Mouse (Mus musculus) E14TG2a.4 (cell line): ENCODE measurements around the gene Dpf2.

Source experiments
- H3K27me3 ChIP-seq: 2 replicates; pipeline ENCODE4 v1.6.1; 2014; ENCODE audit warnings: low read length, control low read depth; ENCODE audit not compliant: insufficient read depth
- H3K36me3 ChIP-seq: 2 replicates; pipeline ENCODE4 v1.6.1; 2014; ENCODE audit warnings: low read length, control low read depth; ENCODE audit not compliant: insufficient read depth
- H3K4me1 ChIP-seq: replicated peaks from 2 replicates; pipeline ENCODE4 v1.6.1; 2014; ENCODE audit warnings: low read depth, low read length, control low read depth
- H3K4me3 ChIP-seq: replicated peaks from 2 replicates; pipeline ENCODE4 v1.5.1; 2014; ENCODE audit warnings: mild to moderate bottlenecking, low read length
- H3K9me3 ChIP-seq: 2 replicates; pipeline ENCODE4 v1.6.1; 2014; ENCODE audit warnings: low read length, control low read depth
- CTCF ChIP-seq: conservative IDR thresholded peaks from 2 replicates; pipeline ENCODE4 v1.5.1; 2014; ENCODE audit warnings: low read length
- NANOG ChIP-seq: IDR thresholded peaks from 2 replicates; pipeline ENCODE4 v1.6.1; 2014; ENCODE audit warnings: borderline replicate concordance, low read length, mixed read lengths
- POU5F1 ChIP-seq: IDR thresholded peaks from 2 replicates; pipeline ENCODE4 v1.6.1; 2014; ENCODE audit warnings: low read length, borderline replicate concordance

Gene Dpf2

GRCm38 (mm10) chr19:5921715-5922114 is 8.9 kb upstream of the Dpf2 start:
- Histone ChIP-seq H3K27me3 (peaks cover 24% of the 10 kb centered on the region), H3K36me3 (peaks cover 11% of the 10 kb centered on the region), H3K4me1 (peaks cover 77% of the 10 kb centered on the region), H3K9me3 (no peaks in the 10 kb centered on the region), H3K4me3 (peak overlapping the region; percentile 60)
- TF ChIP-seq NANOG (no peak), POU5F1 (no peak), CTCF (no peak)

GRCm38 (mm10) chr19:5912103-5913006 is 455 bp downstream of the Dpf2 start:
- H3K4me3 ChIP-seq = peak overlapping the region; percentile 99
- no peaks in the 10 kb centered on the region for H3K27me3 ChIP-seq
- no peaks in the 10 kb centered on the region for H3K9me3 ChIP-seq
- H3K4me1 ChIP-seq = peaks cover 59% of the 10 kb centered on the region
- TF ChIP-seq NANOG (no peak), POU5F1 (no peak), CTCF (no peak)
- peaks cover 43% of the 10 kb centered on the region for H3K36me3 ChIP-seq

GRCm38 (mm10) chr19:5911430-5912102 is 1.2 kb downstream of the Dpf2 start:
- Histone ChIP-seq H3K4me1 (peaks cover 54% of the 10 kb centered on the region), H3K27me3 (no peaks in the 10 kb centered on the region), H3K36me3 (peaks cover 45% of the 10 kb centered on the region), H3K9me3 (no peaks in the 10 kb centered on the region), H3K4me3 (peak overlapping the region; percentile 99)
- TF ChIP-seq NANOG (no peak), CTCF (no peak), POU5F1 (no peak)

GRCm38 (mm10) chr19:5910221-5910620 is 2.6 kb downstream of the Dpf2 start:
- Histone ChIP-seq H3K36me3 (peaks cover 52% of the 10 kb centered on the region), H3K4me1 (peaks cover 47% of the 10 kb centered on the region), H3K4me3 (no peak overlapping the region), H3K9me3 (no peaks in the 10 kb centered on the region), H3K27me3 (no peaks in the 10 kb centered on the region)
- no peak for TF ChIP-seq NANOG
- TF ChIP-seq CTCF = no peak
- TF ChIP-seq POU5F1 = no peak

GRCm38 (mm10) chr19:5907275-5907674 is 5.5 kb downstream of the Dpf2 start:
- TF ChIP-seq CTCF (no peak), NANOG (no peak), POU5F1 (no peak)
- H3K36me3 ChIP-seq = peaks cover 70% of the 10 kb centered on the region
- H3K27me3 ChIP-seq = no peaks in the 10 kb centered on the region
- H3K9me3 ChIP-seq = no peaks in the 10 kb centered on the region
- peaks cover 44% of the 10 kb centered on the region for H3K4me1 ChIP-seq
- H3K4me3 ChIP-seq = no peak overlapping the region

GRCm38 (mm10) chr19:5894002-5894678 is 18.7 kb downstream of the Dpf2 start, which contains the start of gene Tigd3:
TSS of gene Tigd3 (minus strand) at chr19:5894149.
- Histone ChIP-seq H3K4me1 (peaks cover 28% of the 10 kb centered on the region), H3K36me3 (peaks cover 45% of the 10 kb centered on the region), H3K4me3 (peak within 1 kb of the TSS; percentile 77), H3K9me3 (no peaks in the 10 kb centered on the region), H3K27me3 (peaks cover 13% of the 10 kb centered on the region)
- TF ChIP-seq POU5F1 (no peak), CTCF (no peak), NANOG (no peak)

GRCm38 (mm10) chr19:5893282-5894001 is 19.4 kb downstream of the Dpf2 start:
- Histone ChIP-seq H3K9me3 (no peaks in the 10 kb centered on the region), H3K4me3 (peak overlapping the region; percentile 77), H3K4me1 (peaks cover 28% of the 10 kb centered on the region), H3K36me3 (peaks cover 40% of the 10 kb centered on the region), H3K27me3 (peaks cover 13% of the 10 kb centered on the region)
- TF ChIP-seq CTCF (no peak), POU5F1 (no peak), NANOG (no peak)
